Mouse (Mus musculus): ENCODE results near the gene Pgpep1l. TPM values are rescaled to one million over a fixed set of nuclear protein-coding genes. Genes with fewer than 3 reads are reported as not detected.
"Not testable (repeated sequence)": the region's sequence is repeated elsewhere in the genome, so short reads cannot be mapped to it uniquely, and the experiment has no call there.

Pgpep1l gene
- polyA plus RNA-seq, 1 experiment from 2014 or later = 0.18 TPM

- no peak for ATAC-seq (replicated peaks; ENCODE audit: low FRiP score, low read depth)
- no peak for TF ChIP-seq CTCF (IDR thresholded peaks at IDR 0.05; ENCODE audit: low read depth)
- no peaks in the 10 kb centered on the region for H3K9me3 ChIP-seq (replicated peaks; ENCODE audit: low read length)
- H3K4me3 ChIP-seq (replicated peaks; ENCODE audit: low read depth, low read length) = no peak overlapping the region
- no peaks in the 10 kb centered on the region for H3K36me3 ChIP-seq (ENCODE audit: insufficient read depth, low read length)
- no peak for DNase-seq (ENCODE audit: low spot score)
- H3K4me1 ChIP-seq (replicated peaks; ENCODE audit: insufficient read depth, low read length) = no peaks in the 10 kb centered on the region
- H3K4me2 ChIP-seq (ENCODE audit: low read length) = no peak overlapping the region
- no peaks in the 10 kb centered on the region for H3K27me3 ChIP-seq (ENCODE audit: insufficient read depth, low read length)
- WGBS = 57% methylated on average over 1 of the region's 1 CpGs
- no peak overlapping the region for H3K9ac ChIP-seq (ENCODE audit: low read depth, low read length)
- no peak overlapping the region for H3K27ac ChIP-seq
These were observed 27.6 kb upstream of the Pgpep1l start for GRCm38 (mm10) chr7:68291603-68292002.

GRCm38 (mm10) chr7:68289081-68289480 is 25.0 kb upstream of the Pgpep1l start:
- no peak for TF ChIP-seq CTCF (IDR thresholded peaks at IDR 0.05; ENCODE audit: low read depth)

GRCm38 (mm10) chr7:68288000-68288399 is 24.0 kb upstream of the Pgpep1l start:
- not testable (repeated sequence) for H3K4me1 ChIP-seq (replicated peaks; ENCODE audit: insufficient read depth, low read length); H3K4me3 ChIP-seq (replicated peaks; ENCODE audit: low read depth, low read length); ATAC-seq (replicated peaks; ENCODE audit: low FRiP score, low read depth); DNase-seq (ENCODE audit: low spot score); H3K27me3 ChIP-seq (ENCODE audit: insufficient read depth, low read length); H3K9me3 ChIP-seq (replicated peaks; ENCODE audit: low read length); H3K4me2 ChIP-seq (ENCODE audit: low read length); H3K9ac ChIP-seq (ENCODE audit: low read depth, low read length); H3K36me3 ChIP-seq (ENCODE audit: insufficient read depth, low read length); H3K27ac ChIP-seq
- 87% methylated on average over 4 of the region's 4 CpGs for WGBS

More at GRCm38 (mm10) chr7:68289081-68289480, 25.0 kb upstream of the Pgpep1l start:
- DNase-seq (ENCODE audit: low spot score) (no peak), ATAC-seq (replicated peaks; ENCODE audit: low FRiP score, low read depth) (no peak)
- 90% methylated on average over 8 of the region's 8 CpGs for WGBS
- Histone ChIP-seq H3K4me2 (ENCODE audit: low read length) (no peak overlapping the region), H3K9me3 (replicated peaks; ENCODE audit: low read length) (no peaks in the 10 kb centered on the region), H3K4me3 (replicated peaks; ENCODE audit: low read depth, low read length) (no peak overlapping the region), H3K27me3 (ENCODE audit: insufficient read depth, low read length) (no peaks in the 10 kb centered on the region), H3K9ac (ENCODE audit: low read depth, low read length) (no peak overlapping the region), H3K36me3 (ENCODE audit: insufficient read depth, low read length) (no peaks in the 10 kb centered on the region), H3K4me1 (replicated peaks; ENCODE audit: insufficient read depth, low read length) (no peaks in the 10 kb centered on the region; the same call in 1 of the 2 replicates), H3K27ac (no peak overlapping the region)

- DNase-seq (ENCODE audit: low spot score) = no peak
- 84% methylated on average over 2 of the region's 2 CpGs for WGBS
- no peak overlapping the region for H3K4me3 ChIP-seq (replicated peaks; ENCODE audit: low read depth, low read length)
These were observed 23.5 kb upstream of the Pgpep1l start for GRCm38 (mm10) chr7:68287582-68287981.

GRCm38 (mm10) chr7:68286526-68287481 is 22.8 kb upstream of the Pgpep1l start:
- no peaks in the 10 kb centered on the region; the same call in 1 of the 2 replicates for H3K4me1 ChIP-seq (replicated peaks; ENCODE audit: insufficient read depth, low read length)
- ATAC-seq (replicated peaks; ENCODE audit: low FRiP score, low read depth) = no peak
- no peaks in the 10 kb centered on the region for H3K9me3 ChIP-seq (replicated peaks; ENCODE audit: low read length)
- no peak overlapping the region for H3K9ac ChIP-seq (ENCODE audit: low read depth, low read length)
- TF ChIP-seq CTCF (IDR thresholded peaks at IDR 0.05; ENCODE audit: low read depth) = no peak
- no peak overlapping the region for H3K4me2 ChIP-seq (ENCODE audit: low read length)
- H3K36me3 ChIP-seq (ENCODE audit: insufficient read depth, low read length) = no peaks in the 10 kb centered on the region
- no peaks in the 10 kb centered on the region for H3K27me3 ChIP-seq (ENCODE audit: insufficient read depth, low read length)
- 91% methylated on average over 24 of the region's 24 CpGs for WGBS
- no peak for DNase-seq (ENCODE audit: low spot score)
- no peak overlapping the region for H3K27ac ChIP-seq
- H3K4me3 ChIP-seq (replicated peaks; ENCODE audit: low read depth, low read length) = no peak overlapping the region

More at GRCm38 (mm10) chr7:68287582-68287981, 23.5 kb upstream of the Pgpep1l start:
- Histone ChIP-seq H3K9me3 (replicated peaks; ENCODE audit: low read length) (no peaks in the 10 kb centered on the region), H3K4me2 (ENCODE audit: low read length) (no peak overlapping the region), H3K27me3 (ENCODE audit: insufficient read depth, low read length) (no peaks in the 10 kb centered on the region), H3K4me1 (replicated peaks; ENCODE audit: insufficient read depth, low read length) (no peaks in the 10 kb centered on the region; the same call in 1 of the 2 replicates), H3K9ac (ENCODE audit: low read depth, low read length) (no peak overlapping the region), H3K36me3 (ENCODE audit: insufficient read depth, low read length) (no peaks in the 10 kb centered on the region), H3K27ac (no peak overlapping the region)
- TF ChIP-seq CTCF (IDR thresholded peaks at IDR 0.05; ENCODE audit: low read depth) = no peak
- no peak for ATAC-seq (replicated peaks; ENCODE audit: low FRiP score, low read depth)

- no peak for ATAC-seq (replicated peaks; ENCODE audit: low FRiP score, low read depth)
- H3K36me3 ChIP-seq (ENCODE audit: insufficient read depth, low read length) = no peaks in the 10 kb centered on the region
- no peaks in the 10 kb centered on the region for H3K27me3 ChIP-seq (ENCODE audit: insufficient read depth, low read length)
- peak; percentile 76 for DNase-seq (ENCODE audit: low spot score)
- no peak overlapping the region for H3K4me2 ChIP-seq (ENCODE audit: low read length)
- H3K27ac ChIP-seq = no peak overlapping the region
- no peak overlapping the region for H3K9ac ChIP-seq (ENCODE audit: low read depth, low read length)
- H3K4me3 ChIP-seq (replicated peaks; ENCODE audit: low read depth, low read length) = no peak overlapping the region
- TF ChIP-seq CTCF (IDR thresholded peaks at IDR 0.05; ENCODE audit: low read depth) = no peak
- 22% methylated on average over 8 of the region's 8 CpGs for WGBS
- no peaks in the 10 kb centered on the region for H3K9me3 ChIP-seq (replicated peaks; ENCODE audit: low read length)
- H3K4me1 ChIP-seq (replicated peaks; ENCODE audit: insufficient read depth, low read length) = no peaks in the 10 kb centered on the region; the same call in 1 of the 2 replicates
These were observed 21.8 kb upstream of the Pgpep1l start for GRCm38 (mm10) chr7:68285851-68286298.
